Mouse (Mus musculus) G1E (cell line): ENCODE measurements around the gene Higd2a.

ENCODE experiments used
- CTCF ChIP-seq: IDR thresholded peaks from 2 replicates; pipeline ENCODE4 v1.5.1; 2012; ENCODE audit warnings: low read depth, low read length, inconsistent platforms, mixed read lengths
- GATA1 ChIP-seq: IDR thresholded peaks from 2 replicates; pipeline ENCODE4 v1.6.1; 2012; ENCODE audit warnings: borderline replicate concordance, low read length, inconsistent platforms, mixed read lengths
- GATA2 ChIP-seq: IDR thresholded peaks from 2 replicates; pipeline ENCODE4 v1.6.1; 2012; ENCODE audit warnings: low read depth, low read length, inconsistent platforms, borderline replicate concordance
- POLR2AphosphoS5 ChIP-seq: IDR thresholded peaks from 2 replicates; pipeline ENCODE4 v1.6.1; 2012; ENCODE audit warnings: low read depth, low read length, inconsistent platforms; ENCODE audit not compliant: insufficient replicate concordance
- TAL1 ChIP-seq: conservative IDR thresholded peaks from 2 replicates; pipeline ENCODE4 v1.6.1; 2012; ENCODE audit warnings: low read depth, low read length, inconsistent platforms, mixed read lengths

- TF ChIP-seq CTCF = no peak
- TF ChIP-seq GATA1 = no peak
- no peak for TF ChIP-seq POLR2AphosphoS5
- no peak for TF ChIP-seq TAL1
- no peak for TF ChIP-seq GATA2
Observed at GRCm38 (mm10) chr13:54610613-54610971, 20.6 kb downstream of the Higd2a start.
